Mouse (Mus musculus) erythroblast, adult 5-6 weeks (primary cell): ENCODE data around the gene Tbc1d22a. TPM values are rescaled to one million over a fixed set of nuclear protein-coding genes. Genes with fewer than 3 reads are reported as not detected.

ENCODE experiments used
- ATAC-seq: replicated peaks from 2 replicates; pipeline ENCODE4 v1.8.0; 2016; ENCODE audit warnings: moderate number of reproducible peaks, mild to moderate bottlenecking, moderate TSS enrichment, inconsistent platforms; ENCODE audit not compliant: poor library complexity, low FRiP score, severe bottlenecking
- total RNA-seq, 2 experiments: library from RNA; stranded (forward) in 1 of 2; stranded (reverse) in 1 of 2; fragments of 150-400 nt in 1 of 2; fragments of 200-764, 138-1000 nt in 1 of 2; gene quantifications; 2 replicates each; pipeline versions ENCODE4 v1.2.3 to v1.2.4; 2015 to 2017; ENCODE audit warnings: low replicate concordance in 2 of 2

Gene Tbc1d22a
- total RNA-seq, 2 experiments from 2014 or later: 3.5 to 7.8 TPM

DNA sequence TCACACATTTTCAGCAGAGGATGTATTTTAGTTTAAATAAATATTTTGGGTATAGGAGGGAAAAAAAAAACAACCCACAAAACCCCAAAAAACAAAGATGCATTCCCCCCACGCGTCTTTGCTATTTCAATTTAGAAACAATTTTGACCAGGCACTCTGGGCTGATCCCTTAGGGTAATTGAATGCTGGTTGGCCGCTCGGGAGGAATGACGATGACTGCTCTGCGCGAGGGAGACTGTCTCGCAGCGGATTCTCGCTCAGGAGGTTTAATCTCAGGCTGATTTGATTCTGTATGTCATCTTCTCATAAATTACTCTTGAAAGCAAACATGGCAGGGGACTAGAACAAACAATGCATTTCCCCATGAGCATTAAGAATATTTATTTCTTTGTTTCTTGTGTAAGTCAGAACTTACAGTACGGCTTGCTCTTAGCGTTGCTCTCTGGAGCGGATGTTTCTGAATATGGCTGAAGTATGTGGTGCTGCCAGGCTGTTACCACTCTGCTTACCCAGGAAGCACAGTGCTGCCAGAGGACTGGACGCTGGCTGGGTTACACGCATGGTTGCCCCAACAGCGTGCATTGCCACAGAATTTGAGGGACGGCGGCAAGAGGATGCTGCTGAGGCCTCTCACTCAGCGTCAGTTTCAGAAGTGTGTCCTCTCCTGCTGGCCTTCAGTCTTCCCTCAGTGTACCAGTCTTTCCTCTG is 106.7 kb downstream of the Tbc1d22a start:
- ATAC-seq: no peak

DNA sequence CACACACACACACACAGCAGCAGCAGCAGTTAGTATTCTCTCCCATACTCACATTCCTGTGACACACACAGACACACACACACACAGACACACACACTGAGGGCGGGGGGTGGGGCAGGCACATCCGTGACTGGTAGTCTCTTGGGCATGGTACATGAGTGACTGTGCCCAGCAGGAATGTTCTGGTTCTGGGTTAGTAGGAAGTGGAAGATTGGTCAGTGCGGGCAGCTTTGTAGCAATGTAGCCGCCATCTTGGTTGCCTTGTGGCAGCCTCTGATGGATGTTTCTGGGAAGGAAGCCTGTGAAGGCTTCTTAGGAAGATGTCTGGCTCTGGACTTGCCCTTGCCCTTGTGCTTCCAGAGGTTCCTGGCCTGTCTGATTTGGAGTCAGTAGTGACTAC is 112.1 kb downstream of the Tbc1d22a start:
- no peak for ATAC-seq

- no peak for ATAC-seq
Observed at GRCm38 (mm10) chr15:86329911-86330310, 115.7 kb downstream of the Tbc1d22a start.

DNA sequence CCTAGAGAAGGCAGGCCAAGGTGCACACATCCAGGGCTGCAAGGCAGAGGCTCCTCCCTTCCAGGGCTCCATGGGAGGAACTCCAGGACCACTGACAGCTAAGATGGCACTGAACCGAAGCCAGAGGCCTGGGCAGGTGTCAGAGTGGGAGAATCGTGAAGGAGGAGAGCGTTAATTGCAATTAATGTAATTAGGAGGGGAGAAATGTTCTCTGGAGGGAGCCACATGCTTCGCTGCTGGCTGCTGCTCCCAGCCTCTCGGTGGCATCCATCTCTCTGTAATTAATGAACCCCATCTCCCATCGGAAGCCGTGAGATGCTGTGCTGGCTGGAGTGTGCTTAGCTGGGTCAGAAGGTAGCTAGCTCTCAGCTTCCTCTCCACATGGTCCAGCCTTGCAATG is 116.2 kb downstream of the Tbc1d22a start:
- no peak for ATAC-seq

DNA sequence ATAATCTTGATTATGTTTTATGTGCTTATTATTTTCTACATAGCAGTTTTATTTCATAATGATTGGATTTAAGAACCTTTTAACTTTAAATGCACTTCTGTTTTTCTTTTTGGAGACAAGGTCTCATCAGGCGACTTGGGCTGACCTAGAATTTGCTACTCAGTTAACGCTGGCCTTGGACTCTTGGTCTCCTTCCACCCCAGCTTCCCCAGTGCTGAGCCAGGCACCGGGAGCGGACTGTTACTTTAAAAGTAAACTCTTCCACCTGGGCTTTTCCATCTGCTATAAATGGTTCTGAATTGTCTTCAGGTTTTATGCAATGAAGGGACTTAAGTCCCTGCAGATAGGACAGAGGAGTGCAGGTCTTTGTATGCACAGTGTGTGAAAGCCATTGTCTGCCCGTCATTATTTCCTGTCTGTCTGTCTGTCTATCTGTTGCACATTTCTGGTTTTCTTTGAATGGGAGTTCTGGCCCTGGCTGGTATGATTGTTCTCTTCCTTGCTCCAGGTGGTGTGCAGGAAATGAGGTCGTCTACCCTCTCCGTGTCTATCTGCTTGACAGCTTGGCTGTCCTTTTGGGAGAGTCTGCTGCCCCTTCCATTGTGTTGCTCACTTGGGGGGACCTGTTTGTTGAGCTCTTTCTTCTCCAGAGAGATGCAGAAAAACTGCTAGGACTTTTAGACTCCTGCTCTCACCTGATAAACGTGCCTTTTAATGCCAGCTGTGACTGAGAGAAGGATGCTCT is 117.4 kb downstream of the Tbc1d22a start:
- no peak for ATAC-seq

- no peak for ATAC-seq
Observed at GRCm38 (mm10) chr15:86333176-86333575, 118.9 kb downstream of the Tbc1d22a start.

DNA sequence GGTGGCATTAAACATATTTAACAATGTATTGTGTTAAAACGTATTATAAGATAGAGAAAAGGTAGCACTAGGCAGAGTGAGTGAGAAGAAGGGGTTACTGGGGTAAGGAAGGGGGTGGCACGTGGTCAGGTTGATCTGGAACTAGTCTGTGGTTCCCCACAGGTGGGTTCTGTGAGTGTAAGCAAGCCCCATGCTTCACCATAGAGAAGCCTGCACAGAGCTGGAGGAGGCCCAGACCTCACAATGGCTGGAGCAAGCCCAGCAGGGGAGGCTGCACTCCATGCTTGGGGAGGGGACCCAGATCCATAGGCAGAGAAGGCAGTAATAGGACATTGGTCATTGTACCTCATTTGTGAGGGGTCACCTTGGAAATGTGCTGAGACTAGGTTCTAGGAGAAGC is 119.3 kb downstream of the Tbc1d22a start:
- ATAC-seq: no peak

- no peak for ATAC-seq
Observed at GRCm38 (mm10) chr15:86334276-86334675, 120.0 kb downstream of the Tbc1d22a start.

- ATAC-seq: no peak
Observed at GRCm38 (mm10) chr15:86334745-86335144, 120.5 kb downstream of the Tbc1d22a start.

GRCm38 (mm10) chr15:86335781-86336180 is 121.5 kb downstream of the Tbc1d22a start:
- no peak for ATAC-seq

- ATAC-seq: no peak
Observed at GRCm38 (mm10) chr15:86337726-86338125, 123.5 kb downstream of the Tbc1d22a start.

DNA sequence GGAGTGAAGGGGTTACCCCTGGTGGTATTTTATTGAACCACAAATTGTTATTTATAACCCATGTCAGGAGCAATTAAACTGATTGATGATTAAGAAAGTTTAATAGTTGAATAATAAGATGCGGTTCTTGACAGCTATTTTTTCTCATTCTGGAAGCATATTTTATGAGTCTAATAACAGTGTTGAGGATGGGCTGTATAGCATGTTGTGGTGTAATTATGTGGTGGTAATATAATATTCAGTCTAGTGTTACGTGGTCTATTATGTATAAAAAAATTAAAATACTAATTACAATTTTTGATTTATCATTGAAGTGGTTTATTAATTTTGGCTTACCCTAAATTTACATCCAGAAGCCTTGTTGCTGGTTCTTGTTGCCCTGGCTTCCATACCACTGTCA is 125.5 kb downstream of the Tbc1d22a start:
- no peak for ATAC-seq

- no peak for ATAC-seq
Observed at GRCm38 (mm10) chr15:86340766-86341165, 126.5 kb downstream of the Tbc1d22a start.

GRCm38 (mm10) chr15:86342637-86343375 is 128.5 kb downstream of the Tbc1d22a start:
- ATAC-seq: no peak

DNA sequence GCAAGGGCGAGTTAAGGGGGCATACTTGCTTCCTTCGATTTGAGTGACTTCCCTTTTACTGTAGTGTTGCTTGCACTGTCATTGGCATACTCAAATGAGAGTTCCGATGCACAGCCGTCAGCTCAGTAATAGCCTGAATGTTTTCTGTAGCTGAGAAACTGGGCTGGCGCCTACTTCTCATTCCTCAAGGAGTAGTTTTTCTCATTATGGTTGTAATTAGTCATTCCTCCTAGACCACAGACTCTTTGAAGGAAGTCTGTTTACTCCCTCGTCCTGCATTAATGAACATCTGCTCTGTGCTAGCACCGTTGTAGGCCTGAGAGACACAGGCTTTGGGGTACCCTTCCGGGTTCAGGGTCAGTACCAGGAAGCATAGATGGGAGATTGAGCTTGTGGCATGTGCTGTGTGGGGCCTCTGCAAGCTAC is 130.7 kb downstream of the Tbc1d22a start:
- ATAC-seq: no peak

DNA sequence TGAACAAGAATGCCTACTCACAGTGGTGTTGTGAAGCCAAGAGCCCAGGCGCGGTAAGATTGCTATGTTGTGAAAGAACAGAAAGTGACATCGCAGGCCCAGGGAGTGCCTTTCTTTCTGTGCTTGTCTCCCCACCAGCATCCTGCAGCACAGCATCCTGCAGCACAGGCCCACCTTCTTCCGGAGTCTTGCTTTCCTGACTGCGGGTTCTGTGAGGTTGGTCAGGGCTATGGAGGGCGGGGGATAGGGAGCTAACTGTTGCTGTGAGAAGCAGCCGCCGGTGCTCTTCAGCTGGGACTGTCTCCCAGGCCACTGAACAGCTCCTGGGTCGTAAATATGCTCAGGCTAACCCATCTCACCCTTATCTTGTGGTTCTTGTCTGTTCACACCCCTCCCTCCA is 131.6 kb downstream of the Tbc1d22a start:
- no peak for ATAC-seq

GRCm38 (mm10) chr15:86346606-86347005 is 132.3 kb downstream of the Tbc1d22a start:
- no peak for ATAC-seq

GRCm38 (mm10) chr15:86354932-86355331 is 140.7 kb downstream of the Tbc1d22a start:
- no peak for ATAC-seq

DNA sequence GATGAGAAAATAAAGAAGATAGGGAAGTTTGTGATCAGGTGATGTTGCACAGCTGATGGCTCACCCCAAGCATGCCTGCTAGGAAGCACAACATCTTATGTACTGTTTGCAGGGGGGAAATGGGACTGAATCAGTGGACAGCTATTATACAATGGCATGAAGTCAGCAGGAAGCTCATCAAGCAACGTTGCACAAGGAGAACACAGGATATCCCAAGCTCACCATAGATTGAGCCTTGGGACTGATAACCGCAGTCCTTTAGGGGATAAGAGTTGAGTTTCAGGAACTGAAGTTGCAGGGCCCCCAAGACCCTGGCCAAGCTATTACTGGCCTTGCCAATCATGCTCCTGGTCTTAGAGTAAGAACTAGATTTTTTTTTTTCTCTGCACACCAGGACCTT is 141.6 kb downstream of the Tbc1d22a start:
- ATAC-seq: no peak

- ATAC-seq: no peak
Observed at GRCm38 (mm10) chr15:86360376-86360775, 146.1 kb downstream of the Tbc1d22a start.
